Mouse (Mus musculus) hindbrain, embryonic 15.5 days (tissue): Measurements from ENCODE around the gene Mageh1. TPM values are rescaled to one million over a fixed set of nuclear protein-coding genes. Genes with fewer than 3 reads are reported as not detected.

Experiments used
- polyA plus RNA-seq: library from polyadenylated mRNA; unstranded; fragments of >200 nt; fragmentation: Nextera tagmentation; extraction: Ambion mirVana; gene quantifications from 2 replicates; pipeline ENCODE4 v1.2.1, GENCODE M21; 2015

Gene Mageh1
- polyA plus RNA-seq, 1 experiment from 2014 or later: 123 TPM

Other genes with a start within 250 kb of the Mageh1 start
- 2.4 and 3.3 TPM in 2 replicates for gene Usp51, start 31.1 kb downstream of the Mageh1 start, polyA plus RNA-seq
- 0.49 and 0.67 TPM in 2 replicates for gene Foxr2, start 81.2 kb upstream of the Mageh1 start, polyA plus RNA-seq
- 6.4 and 10.5 TPM in 2 replicates for gene Rragb, start 102.4 kb upstream of the Mageh1 start, polyA plus RNA-seq
- 4.8 and 5.9 TPM in 2 replicates for gene Klf8, start 199.9 kb upstream of the Mageh1 start, polyA plus RNA-seq